Mouse (Mus musculus) CD4-positive, CD25-positive, alpha-beta regulatory T cell, adult 9 weeks (primary cell): ENCODE data around the gene Olfr1294. TPM values are rescaled to one million over a fixed set of nuclear protein-coding genes. Genes with fewer than 3 reads are reported as not detected.

ENCODE experiments used
- polyA plus RNA-seq: library from polyadenylated mRNA; unstranded; fragments of 100-300 nt; shearing (Covaris generic); gene quantifications from one replicate; pipeline ENCODE4 v1.2.1, GENCODE M21; 2017

The Olfr1294 gene
- polyA plus RNA-seq, result not detected

DNA sequence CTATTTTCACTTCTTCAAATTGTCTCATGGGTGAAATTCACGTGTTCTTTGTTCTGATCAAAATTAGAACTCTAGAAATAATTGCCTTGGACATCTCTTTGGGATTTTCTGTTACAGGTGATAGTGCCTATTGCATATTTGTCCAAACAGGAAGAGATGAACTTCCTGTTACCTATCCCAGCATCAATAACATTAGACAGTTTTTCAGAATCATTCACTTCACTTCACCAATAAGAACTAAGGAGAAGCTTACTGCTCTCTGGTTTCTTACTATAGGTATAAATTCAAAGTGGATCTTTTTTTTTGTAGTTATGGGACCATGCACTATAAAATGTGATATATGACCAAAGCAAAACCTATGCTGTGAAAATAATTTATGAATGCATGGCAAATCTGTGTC is at the start of gene Olfr1294:
TSS of gene Olfr1294 (minus strand) at position 101 of the 400 bp plus-strand sequence.

DNA sequence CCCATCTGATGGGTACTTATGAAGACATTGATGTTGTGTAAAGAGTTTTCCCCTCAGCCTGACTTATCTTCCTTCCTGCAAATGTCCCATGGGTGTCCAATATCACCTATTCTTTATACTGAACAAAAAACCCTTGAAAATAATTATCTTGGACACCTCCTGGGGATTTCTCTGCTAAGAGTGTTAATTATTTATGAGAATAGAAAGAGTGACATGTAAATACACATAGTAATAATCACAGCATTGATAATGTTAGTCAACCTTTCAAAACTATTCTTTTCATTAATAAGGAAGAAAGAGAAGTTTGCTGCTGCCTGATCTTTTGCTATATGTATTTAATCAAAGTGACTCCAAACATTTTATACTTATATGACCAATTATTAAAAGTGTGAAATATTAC is 29.5 kb upstream of the Olfr1294 start, which contains the start of gene Olfr1295:
TSS of gene Olfr1295 (minus strand) at position 101 of the 400 bp plus-strand sequence.

DNA sequence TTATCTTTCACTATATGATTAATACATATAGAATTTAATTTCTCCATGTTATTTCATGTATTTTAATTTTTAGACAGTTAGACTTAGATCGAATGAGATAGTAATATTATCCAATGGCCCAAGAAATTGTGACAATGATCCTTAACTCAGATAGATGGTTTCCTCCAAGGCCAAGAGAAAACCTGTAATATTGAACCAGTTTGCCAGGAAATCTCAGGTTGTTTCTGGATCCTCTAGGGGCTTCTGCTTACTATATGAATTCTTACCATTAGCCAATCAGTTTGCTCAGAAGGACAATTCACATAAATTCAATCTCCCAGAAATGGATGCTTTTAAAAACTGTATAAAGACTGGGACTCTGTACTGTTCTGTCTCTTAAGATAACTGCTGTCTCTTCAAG is 15.2 kb downstream of the Olfr1294 start, which contains the start of gene Olfr1293-ps:
TSS of gene Olfr1293-ps (plus strand) at position 301 of the 400 bp plus-strand sequence.

DNA sequence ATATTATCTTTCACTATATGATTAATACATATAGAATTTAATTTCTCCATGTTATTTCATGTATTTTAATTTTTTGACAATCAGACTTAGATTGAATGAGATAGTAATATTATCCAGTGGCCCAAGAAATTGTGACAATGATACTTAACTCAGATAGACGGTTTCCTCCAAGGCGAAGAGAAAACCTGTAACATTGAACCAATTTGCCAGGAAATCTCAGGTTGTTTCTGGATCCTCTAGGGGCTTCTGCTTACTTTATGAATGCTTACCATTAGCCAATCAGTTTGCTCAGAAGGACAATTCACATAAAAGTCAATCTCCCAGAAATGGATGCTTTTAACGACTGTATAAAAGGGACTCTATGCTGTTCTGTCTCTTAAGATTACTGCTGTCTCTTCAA is 43.2 kb downstream of the Olfr1294 start, which contains the start of gene Olfr1291-ps1:
TSS of gene Olfr1291-ps1 (plus strand) at position 301 of the 400 bp plus-strand sequence.

DNA sequence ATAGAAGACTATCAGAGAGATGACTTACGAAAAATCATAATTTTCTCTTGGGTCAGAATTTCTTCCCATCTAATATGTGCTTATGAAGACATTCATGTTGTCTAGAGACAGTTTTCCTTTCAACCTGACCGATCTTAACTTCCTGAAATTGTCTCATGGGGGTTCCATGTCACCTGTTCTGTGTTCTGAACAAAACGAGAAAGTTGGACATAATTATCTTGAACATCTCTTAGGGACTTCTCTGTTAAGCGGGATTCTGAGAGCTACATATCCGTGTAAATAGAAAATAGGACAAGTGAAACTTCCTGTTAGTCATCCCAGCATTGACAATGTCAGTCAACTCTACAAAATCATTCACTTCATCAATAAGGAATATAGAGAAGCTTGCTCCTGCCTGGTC is 46.4 kb downstream of the Olfr1294 start, which contains the start of gene Olfr1290:
TSS of gene Olfr1290 (minus strand) at position 101 of the 400 bp plus-strand sequence.

Other genes starting within 250 kb of the Olfr1294 start
- not detected for gene Olfr1279, start 239.7 kb downstream of the Olfr1294 start, polyA plus RNA-seq
- not detected for gene Olfr1280, start 226.3 kb downstream of the Olfr1294 start, polyA plus RNA-seq
- not detected for gene Olfr1281, start 213.8 kb downstream of the Olfr1294 start, polyA plus RNA-seq
- gene Olfr1282, start 204.2 kb downstream of the Olfr1294 start, polyA plus RNA-seq, result not detected
- not detected for gene Olfr1283, start 173.5 kb downstream of the Olfr1294 start, polyA plus RNA-seq
- gene Olfr1284, start 164.8 kb downstream of the Olfr1294 start, polyA plus RNA-seq, result not detected
- gene Olfr1286, start 117.2 kb downstream of the Olfr1294 start, polyA plus RNA-seq, result not detected
- gene Olfr1287, start 91.1 kb downstream of the Olfr1294 start, polyA plus RNA-seq, result not detected
- gene Olfr1288, start 66.2 kb downstream of the Olfr1294 start, polyA plus RNA-seq, result not detected
- gene Olfr1289, start 59.5 kb downstream of the Olfr1294 start, polyA plus RNA-seq, result not detected
- gene Olfr1290, start 46.5 kb downstream of the Olfr1294 start, polyA plus RNA-seq, result not detected
- gene Olfr1291-ps1, start 43.1 kb downstream of the Olfr1294 start, polyA plus RNA-seq, result not detected
- not detected for gene Olfr1293-ps, start 15.1 kb downstream of the Olfr1294 start, polyA plus RNA-seq
- gene Olfr1295, start 29.4 kb upstream of the Olfr1294 start, polyA plus RNA-seq, result not detected
- not detected for gene Olfr1297, start 86.2 kb upstream of the Olfr1294 start, polyA plus RNA-seq
- not detected for gene Olfr1298, start 108.9 kb upstream of the Olfr1294 start, polyA plus RNA-seq
- gene Olfr1299, start 121.1 kb upstream of the Olfr1294 start, polyA plus RNA-seq, result not detected
- not detected for gene Olfr1301, start 210.7 kb upstream of the Olfr1294 start, polyA plus RNA-seq
- gene Olfr1302, start 237.1 kb upstream of the Olfr1294 start, polyA plus RNA-seq, result not detected